Mouse (Mus musculus) lung, embryonic 15.5 days (tissue): ENCODE results near the gene Med19. TPM values are rescaled to one million over a fixed set of nuclear protein-coding genes. Genes with fewer than 3 reads are reported as not detected.
"Not testable (repeated sequence)": the region's sequence is repeated elsewhere in the genome, so short reads cannot be mapped to it uniquely, and the experiment has no call there.

Experiments
- ATAC-seq: fragments of 200-750 bp; cut with Nextera tagmentation; 2 replicates; pipeline ENCODE4 v1.8.0; 2017; ENCODE audit warnings: moderate number of reproducible peaks, borderline replicate concordance; ENCODE audit not compliant: low FRiP score, low TSS enrichment; ENCODE audit errors: extremely low read depth
- H3K27ac ChIP-seq: fragments of 300-500 bp; sonication (generic); 2 replicates; pipeline ENCODE4 v1.5.1; 2015; ENCODE audit warnings: moderate library complexity, mild to moderate bottlenecking, inconsistent platforms
- H3K27me3 ChIP-seq: fragments of 300-500 bp; sonication (generic); 2 replicates; pipeline ENCODE4 v1.6.1; 2015; ENCODE audit warnings: inconsistent platforms
- H3K36me3 ChIP-seq: fragments of 300-500 bp; sonication (generic); 2 replicates; pipeline ENCODE4 v1.6.1; 2015; ENCODE audit warnings: inconsistent platforms
- H3K4me1 ChIP-seq: fragments of 300-500 bp; sonication (generic); 2 replicates; pipeline ENCODE4 v1.6.1; 2015; ENCODE audit warnings: inconsistent platforms
- H3K4me2 ChIP-seq: fragments of 300-500 bp; sonication (generic); 2 replicates; pipeline ENCODE4 v1.6.1; 2015; ENCODE audit warnings: inconsistent platforms, mild to moderate bottlenecking, moderate library complexity
- H3K4me3 ChIP-seq: fragments of 300-500 bp; sonication (generic); 2 replicates; pipeline ENCODE4 v1.5.1; 2015; ENCODE audit warnings: mild to moderate bottlenecking, inconsistent platforms
- H3K9ac ChIP-seq: fragments of 300-500 bp; sonication (generic); 2 replicates; pipeline ENCODE4 v1.6.1; 2015; ENCODE audit warnings: inconsistent platforms
- H3K9me3 ChIP-seq: fragments of 300-500 bp; sonication (generic); 2 replicates; pipeline ENCODE4 v1.6.1; 2016; ENCODE audit warnings: inconsistent platforms
- WGBS: fragments of 180-500 bp; shearing (Covaris S2); methylation state at CpG from one replicate; pipeline ENCODE4 v1.1.7; 2015; 5-methylcytosine and 5-hydroxymethylcytosine counted together
- polyA plus RNA-seq: library from polyadenylated mRNA; unstranded; fragments of >200 nt; fragmentation: Nextera tagmentation; extraction: Ambion mirVana; gene quantifications from 2 replicates; pipeline ENCODE4 v1.2.1, GENCODE M21; 2015

Med19 gene
- polyA plus RNA-seq, 1 experiment from 2014 or later = 38.0 TPM

- peaks cover 15% of the 10 kb centered on the region for H3K4me1 ChIP-seq
- H3K27ac ChIP-seq = peak within 1 kb of the TSS; percentile 96
- H3K9me3 ChIP-seq = no peaks in the 10 kb centered on the region
- H3K4me3 ChIP-seq = peak within 1 kb of the TSS; percentile 97
- peaks cover 39% of the 10 kb centered on the region for H3K36me3 ChIP-seq
- H3K4me2 ChIP-seq = peak within 1 kb of the TSS; percentile 73
- H3K27me3 ChIP-seq = no peaks in the 10 kb centered on the region
- WGBS = under 1% methylated on average over 20 of the region's 20 CpGs
- ATAC-seq = peak; percentile 95
- peak within 1 kb of the TSS; percentile 99 for H3K9ac ChIP-seq
Measured at GRCm38 (mm10) chr2:84670569-84670933, 7.7 kb upstream of the Med19 start, which contains the start of gene Selenoh. TSS of gene Selenoh (minus strand) at chr2:84670770.

GRCm38 (mm10) chr2:84671535-84671934, 6.7 kb upstream of the Med19 start:
- peak overlapping the region; percentile 97; the same call in 1 of the 2 replicates for H3K4me3 ChIP-seq
- H3K4me1 ChIP-seq = peaks cover 16% of the 10 kb centered on the region
- H3K27ac ChIP-seq, H3K9ac ChIP-seq, H3K9me3 ChIP-seq, ATAC-seq, H3K27me3 ChIP-seq: not testable (repeated sequence)
- H3K4me2 ChIP-seq = peak overlapping the region; percentile 73
- H3K36me3 ChIP-seq = peaks cover 43% of the 10 kb centered on the region
- 59% methylated on average over 4 of the region's 5 CpGs for WGBS

DNA sequence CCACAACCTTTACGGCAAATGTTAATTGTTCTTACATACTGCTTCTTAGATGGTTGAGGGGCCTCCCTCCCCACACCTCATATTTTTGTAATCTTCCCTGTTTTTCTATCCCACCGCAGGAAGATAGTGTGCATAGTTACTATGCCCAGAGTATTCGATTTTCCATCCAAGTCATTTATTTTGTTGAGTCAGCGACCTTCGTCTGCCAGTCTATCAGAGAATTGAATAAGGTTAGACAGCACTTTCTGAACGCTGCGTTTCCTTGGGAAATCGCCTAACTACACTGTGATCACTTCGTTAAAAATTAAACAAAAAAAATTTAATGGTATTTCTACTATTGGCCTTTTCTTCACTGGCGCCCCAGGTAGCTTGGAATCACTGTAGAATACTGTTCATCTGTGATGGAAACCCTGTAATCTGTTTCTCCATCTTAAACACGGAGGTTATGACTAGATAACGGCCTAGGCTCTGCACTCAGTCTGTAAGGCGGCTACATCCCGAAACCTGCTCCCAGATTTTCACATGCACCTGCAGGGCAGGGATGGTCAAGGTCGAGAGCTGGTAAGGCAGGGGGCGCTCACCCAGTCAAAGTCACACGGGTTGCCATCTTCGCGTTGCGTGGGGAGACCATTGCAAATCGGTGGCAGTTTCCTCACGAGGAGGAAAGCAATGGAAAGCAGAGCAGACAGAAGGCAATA, 783 bp upstream of the Med19 start:
- Histone ChIP-seq H3K36me3 (peaks cover 37% of the 10 kb centered on the region), H3K9ac (peak overlapping the region; percentile 53), H3K27ac (peak overlapping the region; percentile 60), H3K4me2 (peak overlapping the region; percentile 67), H3K4me3 (peak overlapping the region; percentile 98), H3K9me3 (no peaks in the 10 kb centered on the region), H3K27me3 (no peaks in the 10 kb centered on the region), H3K4me1 (peaks cover 17% of the 10 kb centered on the region)
- WGBS = 8% methylated on average over 22 of the region's 22 CpGs
- peak; percentile 63 for ATAC-seq

- 8% methylated on average over 8 of the region's 8 CpGs for WGBS
- ATAC-seq = no peak
- H3K36me3 ChIP-seq = peaks cover 23% of the 10 kb centered on the region
- no peaks in the 10 kb centered on the region for H3K27me3 ChIP-seq
- H3K4me3 ChIP-seq = peak within 1 kb of the TSS; percentile 98
- H3K9ac ChIP-seq = peak within 1 kb of the TSS; percentile 86
- H3K27ac ChIP-seq = peak within 1 kb of the TSS; percentile 82
- H3K4me2 ChIP-seq = peak within 1 kb of the TSS; percentile 73
- no peaks in the 10 kb centered on the region for H3K9me3 ChIP-seq
- H3K4me1 ChIP-seq = peaks cover 17% of the 10 kb centered on the region
Measured at GRCm38 (mm10) chr2:84679016-84679415, 814 bp downstream of the Med19 start, which contains the start of gene Tmx2. TSS of gene Tmx2 (minus strand) at chr2:84679140.

- Histone ChIP-seq H3K4me2 (no peak overlapping the region), H3K9me3 (no peaks in the 10 kb centered on the region), H3K4me1 (peaks cover 8% of the 10 kb centered on the region), H3K27me3 (no peaks in the 10 kb centered on the region), H3K4me3 (no peak overlapping the region), H3K27ac (no peak overlapping the region), H3K36me3 (peaks cover 34% of the 10 kb centered on the region), H3K9ac (no peak overlapping the region)
- 69% methylated on average over 6 of the region's 6 CpGs for WGBS
- ATAC-seq = no peak
Measured at GRCm38 (mm10) chr2:84682605-84683183, 4.5 kb downstream of the Med19 start.

DNA sequence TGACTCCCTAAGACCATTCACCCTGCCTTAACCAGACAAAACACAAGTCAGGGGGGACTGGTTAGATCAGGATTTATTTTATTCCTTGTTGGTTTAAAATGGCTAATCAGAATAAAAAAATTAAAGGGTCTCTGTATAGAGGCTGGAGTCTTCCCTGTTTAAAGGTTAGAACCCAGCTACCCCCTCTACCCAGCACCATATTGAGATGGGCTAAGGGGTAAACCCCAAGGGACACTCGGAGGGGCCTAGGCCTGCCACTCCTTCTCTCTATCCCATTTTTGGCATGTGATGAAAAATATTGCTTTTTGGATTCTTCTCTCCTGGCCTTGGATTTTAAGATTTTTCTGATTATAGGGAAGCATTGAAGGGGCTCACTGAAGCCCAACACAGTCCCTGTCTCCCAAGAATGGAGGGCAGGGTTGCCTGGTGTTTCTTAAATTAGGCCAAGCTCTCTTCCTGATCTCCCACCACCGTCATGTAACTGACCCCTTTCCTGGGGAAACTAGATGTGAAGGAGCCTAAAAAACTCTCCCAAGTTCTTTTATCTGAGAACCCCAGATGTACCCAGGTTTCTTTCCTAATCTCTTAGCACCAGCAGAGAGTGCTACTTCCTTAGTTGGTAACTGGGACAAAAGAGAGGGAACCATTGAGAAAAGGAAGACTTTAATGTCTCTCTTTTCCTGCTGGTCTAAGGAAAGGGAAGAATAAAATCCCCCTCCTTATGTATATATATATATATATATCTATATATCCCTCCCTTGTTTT, 10.1 kb downstream of the Med19 start:
- no peaks in the 10 kb centered on the region for H3K4me1 ChIP-seq
- H3K4me3 ChIP-seq = no peak overlapping the region
- no peak overlapping the region for H3K9ac ChIP-seq
- 74% methylated on average over 2 of the region's 2 CpGs for WGBS
- H3K9me3 ChIP-seq = no peaks in the 10 kb centered on the region
- no peak overlapping the region for H3K27ac ChIP-seq
- no peak for ATAC-seq
- H3K4me2 ChIP-seq = no peak overlapping the region
- no peaks in the 10 kb centered on the region for H3K27me3 ChIP-seq
- H3K36me3 ChIP-seq = peaks cover 80% of the 10 kb centered on the region

DNA sequence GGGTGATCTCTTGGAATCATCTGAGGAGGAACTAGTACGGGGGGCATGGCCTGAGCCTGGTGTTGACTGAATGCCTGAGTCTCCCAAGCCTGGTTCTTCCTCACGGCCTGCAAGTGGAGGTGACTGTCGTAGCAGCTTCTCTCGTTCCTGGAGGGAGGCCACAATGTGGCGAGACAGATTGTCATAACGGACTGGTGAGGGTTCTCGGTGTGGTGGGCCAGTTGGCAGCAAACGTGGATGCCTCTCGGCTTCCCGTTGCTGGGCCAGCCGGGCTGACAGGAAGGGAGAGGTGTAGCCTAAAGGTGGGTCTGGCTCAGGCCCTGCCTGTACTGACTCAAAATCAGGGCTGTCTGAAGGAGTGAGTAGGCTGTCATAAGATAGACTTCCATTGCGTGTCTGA, 11.8 kb downstream of the Med19 start:
- Histone ChIP-seq H3K27ac (no peak overlapping the region), H3K4me3 (no peak overlapping the region), H3K36me3 (peaks cover 88% of the 10 kb centered on the region), H3K9me3 (no peaks in the 10 kb centered on the region), H3K27me3 (no peaks in the 10 kb centered on the region), H3K4me2 (no peak overlapping the region), H3K4me1 (no peaks in the 10 kb centered on the region), H3K9ac (no peak overlapping the region)
- WGBS = 81% methylated on average over 12 of the region's 12 CpGs
- no peak for ATAC-seq

DNA sequence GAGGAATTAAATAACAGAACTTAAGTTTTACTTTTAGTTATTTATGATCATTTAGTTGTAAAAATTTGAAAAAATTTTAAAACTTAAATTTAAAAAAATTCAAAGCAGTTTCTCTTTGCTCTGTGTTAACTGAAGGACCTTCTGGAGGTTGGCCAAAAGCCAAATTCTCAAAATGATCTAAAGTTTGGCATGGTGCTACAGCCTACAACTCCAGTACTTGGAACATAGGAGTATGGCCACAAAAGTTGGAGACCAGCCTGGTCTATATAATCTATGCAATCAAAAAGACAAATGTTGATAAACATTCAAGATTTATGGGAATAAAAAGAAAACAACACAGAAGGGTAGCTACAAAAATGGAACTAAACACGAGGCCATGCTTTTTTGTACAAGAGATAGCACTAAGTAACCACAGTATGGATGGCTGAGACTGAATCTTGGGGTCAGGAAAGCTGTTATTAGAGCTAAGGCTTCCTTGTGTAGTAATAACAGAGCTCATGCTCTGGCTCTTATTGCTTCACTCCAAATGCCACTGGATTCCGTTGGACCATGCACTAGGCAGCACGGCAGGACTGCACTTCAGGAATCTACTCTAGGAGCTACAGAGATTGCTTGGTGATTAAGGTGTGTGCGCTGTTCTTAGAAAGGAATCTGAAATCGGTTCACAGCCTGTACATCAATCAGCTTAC, 16.9 kb downstream of the Med19 start:
- Histone ChIP-seq H3K4me3 (no peak overlapping the region), H3K9me3 (no peaks in the 10 kb centered on the region), H3K4me1 (no peaks in the 10 kb centered on the region), H3K27me3 (no peaks in the 10 kb centered on the region), H3K27ac (no peak overlapping the region), H3K9ac (no peak overlapping the region), H3K36me3 (peaks cover 55% of the 10 kb centered on the region), H3K4me2 (no peak overlapping the region)
- 67% methylated on average over 5 of the region's 5 CpGs for WGBS
- ATAC-seq = peak; percentile 85; the same call in 1 of the 2 replicates

GRCm38 (mm10) chr2:84703497-84703896, 25.3 kb downstream of the Med19 start:
- Histone ChIP-seq H3K4me3 (no peak overlapping the region), H3K27ac (no peak overlapping the region), H3K4me1 (0 out of 2 replicates have a peak, but pooled peaks cover under 1% of the 10 kb centered on the region), H3K4me2 (no peak overlapping the region), H3K27me3 (no peaks in the 10 kb centered on the region), H3K36me3 (peaks cover 19% of the 10 kb centered on the region), H3K9ac (no peak overlapping the region), H3K9me3 (no peaks in the 10 kb centered on the region)
- ATAC-seq = no peak
- WGBS = 100% methylated on average over 1 of the region's 1 CpGs

DNA sequence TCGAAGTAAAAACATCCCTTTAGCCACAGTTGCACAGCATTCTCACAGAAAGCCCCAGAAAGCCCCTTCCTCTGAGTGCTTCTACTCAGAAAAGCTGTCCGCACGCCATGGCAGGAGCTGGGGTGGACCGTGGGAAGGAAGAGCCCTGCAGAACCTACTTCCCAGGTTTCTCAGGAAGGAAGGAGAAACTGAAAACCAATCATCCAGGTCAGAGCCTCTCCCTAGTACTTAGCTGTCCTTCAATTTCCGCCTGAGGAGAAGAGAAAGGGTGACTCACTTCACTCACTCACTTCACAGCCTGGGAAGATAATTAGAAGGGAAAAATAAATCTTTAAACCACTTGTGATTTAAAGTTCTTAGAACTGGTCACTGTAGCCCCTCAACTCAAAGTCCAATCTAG, 26.1 kb downstream of the Med19 start:
- H3K4me1 ChIP-seq = 0 out of 2 replicates have a peak, but pooled peaks cover 5% of the 10 kb centered on the region
- peaks cover 21% of the 10 kb centered on the region for H3K36me3 ChIP-seq
- H3K9ac ChIP-seq = no peak overlapping the region
- no peak overlapping the region for H3K4me3 ChIP-seq
- no peaks in the 10 kb centered on the region for H3K27me3 ChIP-seq
- no peaks in the 10 kb centered on the region for H3K9me3 ChIP-seq
- ATAC-seq = no peak
- no peak overlapping the region for H3K27ac ChIP-seq
- WGBS = 79% methylated on average over 5 of the region's 5 CpGs
- no peak overlapping the region for H3K4me2 ChIP-seq

GRCm38 (mm10) chr2:84705295-84705694, 27.1 kb downstream of the Med19 start:
- Histone ChIP-seq H3K4me2 (no peak overlapping the region), H3K4me3 (no peak overlapping the region), H3K27ac (no peak overlapping the region), H3K9me3 (no peaks in the 10 kb centered on the region), H3K36me3 (peaks cover 29% of the 10 kb centered on the region), H3K27me3 (no peaks in the 10 kb centered on the region), H3K9ac (no peak overlapping the region), H3K4me1 (0 out of 2 replicates have a peak, but pooled peaks cover 5% of the 10 kb centered on the region)
- no peak for ATAC-seq
- 82% methylated on average over 1 of the region's 1 CpGs for WGBS
